Mouse (Mus musculus) liver, embryonic 11.5 days (tissue): ENCODE results near the gene Slc12a8. TPM values are rescaled to one million over a fixed set of nuclear protein-coding genes. Genes with fewer than 3 reads are reported as not detected.

ENCODE experiments used
- ATAC-seq: fragments of 200-750 bp; cut with Nextera tagmentation; replicated peaks from 2 replicates; pipeline ENCODE4 v1.8.0; 2017; ENCODE audit warnings: moderate number of reproducible peaks, mild to moderate bottlenecking, moderate TSS enrichment, moderate library complexity; ENCODE audit not compliant: low FRiP score
- DNase-seq: peaks from one replicate; pipeline ENCODE4 v3.0.0-alpha.2; 2017; ENCODE audit warnings: low spot score
- H3K27ac ChIP-seq: fragments of 300-500 bp; sonication (generic); 2 replicates; pipeline ENCODE4 v1.5.1; 2014; ENCODE audit warnings: mild to moderate bottlenecking, low read depth, low read length, control low read depth
- H3K27me3 ChIP-seq: fragments of 300-500 bp; sonication (generic); replicated peaks from 2 replicates; pipeline ENCODE4 v1.6.1; 2014; ENCODE audit warnings: low read length, mixed read lengths; ENCODE audit not compliant: control insufficient read depth, insufficient read depth
- H3K36me3 ChIP-seq: fragments of 300-500 bp; sonication (generic); 2 replicates; pipeline ENCODE4 v1.6.1; 2014; ENCODE audit warnings: mild to moderate bottlenecking, low read length, moderate library complexity, mixed read lengths; ENCODE audit not compliant: control insufficient read depth, insufficient read depth
- H3K4me1 ChIP-seq: fragments of 300-500 bp; sonication (generic); replicated peaks from 2 replicates; pipeline ENCODE4 v1.6.1; 2014; ENCODE audit warnings: low read length, mixed read lengths; ENCODE audit not compliant: control insufficient read depth, insufficient read depth
- H3K4me2 ChIP-seq: fragments of 300-500 bp; sonication (generic); 2 replicates; pipeline ENCODE4 v1.6.1; 2014; ENCODE audit warnings: mild to moderate bottlenecking, control low read depth, moderate library complexity
- H3K4me3 ChIP-seq: fragments of 300-500 bp; sonication (generic); 2 replicates; pipeline ENCODE4 v1.5.1; 2014; ENCODE audit warnings: low read depth, low read length, control low read depth
- H3K9ac ChIP-seq: fragments of 300-500 bp; sonication (generic); 2 replicates; pipeline ENCODE4 v1.6.1; 2014; ENCODE audit warnings: low read depth, low read length, control low read depth
- H3K9me3 ChIP-seq: fragments of 300-500 bp; sonication (generic); 2 replicates; pipeline ENCODE4 v1.6.1; 2016; ENCODE audit warnings: low read length, inconsistent platforms, mixed read lengths; ENCODE audit not compliant: control insufficient read depth
- WGBS: fragments of 180-500 bp; shearing (Covaris S2); extraction: QIAGEN DNeasy Blood & Tissue Kit; methylation state at CpG from one replicate; pipeline ENCODE4 v1.1.7; 2014; 5-methylcytosine and 5-hydroxymethylcytosine counted together
- polyA plus RNA-seq: library from polyadenylated mRNA; unstranded; fragments of >200 nt; fragmentation: Nextera tagmentation; extraction: Ambion mirVana; gene quantifications from 2 replicates; pipeline ENCODE4 v1.2.1, GENCODE M21; 2014

Slc12a8 gene
- polyA plus RNA-seq, 1 experiment from 2014 or later: 0.16 TPM

- Histone ChIP-seq H3K27ac (no peak overlapping the region), H3K4me2 (no peak overlapping the region), H3K9ac (no peak overlapping the region), H3K4me1 (no peaks in the 10 kb centered on the region), H3K27me3 (0 out of 2 replicates have a peak, but pooled peaks cover 2% of the 10 kb centered on the region), H3K36me3 (no peaks in the 10 kb centered on the region), H3K4me3 (no peak overlapping the region), H3K9me3 (no peaks in the 10 kb centered on the region; the same call in 1 of the 2 replicates)
- ATAC-seq: no peak
- 57% methylated on average over 8 of the region's 8 CpGs for WGBS
- no peak for DNase-seq
Observed at GRCm38 (mm10) chr16:33606691-33607532, 89.8 kb downstream of the Slc12a8 start.

GRCm38 (mm10) chr16:33609554-33609953 lies 92.4 kb downstream of the Slc12a8 start:
- no peaks in the 10 kb centered on the region for H3K9me3 ChIP-seq
- H3K27ac ChIP-seq: no peak overlapping the region
- no peaks in the 10 kb centered on the region for H3K36me3 ChIP-seq
- DNase-seq (no peak), ATAC-seq (no peak)
- no peak overlapping the region for H3K9ac ChIP-seq
- no peak overlapping the region for H3K4me2 ChIP-seq
- WGBS: 67% methylated on average over 2 of the region's 2 CpGs
- H3K4me1 ChIP-seq: no peaks in the 10 kb centered on the region
- H3K27me3 ChIP-seq: 0 out of 2 replicates have a peak, but pooled peaks cover 2% of the 10 kb centered on the region
- no peak overlapping the region for H3K4me3 ChIP-seq

GRCm38 (mm10) chr16:33610466-33610865 lies 93.3 kb downstream of the Slc12a8 start:
- H3K27ac ChIP-seq: no peak overlapping the region
- no peaks in the 10 kb centered on the region for H3K9me3 ChIP-seq
- H3K4me2 ChIP-seq: no peak overlapping the region
- no peaks in the 10 kb centered on the region for H3K36me3 ChIP-seq
- no peak overlapping the region for H3K9ac ChIP-seq
- ATAC-seq (no peak), DNase-seq (no peak)
- WGBS: 86% methylated on average over 7 of the region's 7 CpGs
- H3K4me1 ChIP-seq: no peaks in the 10 kb centered on the region
- H3K4me3 ChIP-seq: no peak overlapping the region
- 0 out of 2 replicates have a peak, but pooled peaks cover 2% of the 10 kb centered on the region for H3K27me3 ChIP-seq

- H3K4me2 ChIP-seq: no peak overlapping the region
- DNase-seq: no peak
- WGBS: 81% methylated on average over 8 of the region's 8 CpGs
- no peak overlapping the region for H3K27ac ChIP-seq
- no peak overlapping the region for H3K4me3 ChIP-seq
- no peak overlapping the region for H3K9ac ChIP-seq
- 0 out of 2 replicates have a peak, but pooled peaks cover 2% of the 10 kb centered on the region for H3K27me3 ChIP-seq
- no peaks in the 10 kb centered on the region for H3K4me1 ChIP-seq
- no peak for ATAC-seq
- no peaks in the 10 kb centered on the region for H3K9me3 ChIP-seq
- no peaks in the 10 kb centered on the region for H3K36me3 ChIP-seq
Observed at GRCm38 (mm10) chr16:33611291-33611690, 94.2 kb downstream of the Slc12a8 start.

- Histone ChIP-seq H3K27me3 (0 out of 2 replicates have a peak, but pooled peaks cover under 1% of the 10 kb centered on the region), H3K4me2 (no peak overlapping the region), H3K4me3 (no peak overlapping the region), H3K9ac (no peak overlapping the region), H3K36me3 (no peaks in the 10 kb centered on the region), H3K4me1 (no peaks in the 10 kb centered on the region), H3K27ac (no peak overlapping the region), H3K9me3 (no peaks in the 10 kb centered on the region)
- WGBS: 80% methylated on average over 6 of the region's 6 CpGs
- ATAC-seq (no peak), DNase-seq (no peak)
Observed at GRCm38 (mm10) chr16:33612056-33612770, 95.1 kb downstream of the Slc12a8 start.

- Histone ChIP-seq H3K4me1 (no peaks in the 10 kb centered on the region), H3K27me3 (no peaks in the 10 kb centered on the region), H3K4me3 (no peak overlapping the region), H3K9ac (no peak overlapping the region), H3K27ac (no peak overlapping the region), H3K36me3 (no peaks in the 10 kb centered on the region), H3K9me3 (no peaks in the 10 kb centered on the region), H3K4me2 (no peak overlapping the region)
- WGBS: 85% methylated on average over 3 of the region's 3 CpGs
- DNase-seq: no peak
- ATAC-seq: no peak
Observed at GRCm38 (mm10) chr16:33615986-33616385, 98.9 kb downstream of the Slc12a8 start.

GRCm38 (mm10) chr16:33621836-33622235 lies 104.7 kb downstream of the Slc12a8 start:
- H3K27me3 ChIP-seq: no peaks in the 10 kb centered on the region
- WGBS: 54% methylated on average over 3 of the region's 3 CpGs

GRCm38 (mm10) chr16:33624586-33624985 lies 107.5 kb downstream of the Slc12a8 start:
- H3K4me1 ChIP-seq: no peaks in the 10 kb centered on the region
- WGBS: 87% methylated on average over 9 of the region's 9 CpGs
- no peak overlapping the region for H3K27ac ChIP-seq
- no peak overlapping the region for H3K9ac ChIP-seq
- H3K36me3 ChIP-seq: no peaks in the 10 kb centered on the region
- no peak for ATAC-seq
- H3K4me3 ChIP-seq: no peak overlapping the region
- no peaks in the 10 kb centered on the region for H3K9me3 ChIP-seq
- H3K27me3 ChIP-seq: no peaks in the 10 kb centered on the region
- no peak for DNase-seq
- H3K4me2 ChIP-seq: no peak overlapping the region

More at GRCm38 (mm10) chr16:33621836-33622235, 104.7 kb downstream of the Slc12a8 start:
- no peaks in the 10 kb centered on the region for H3K4me1 ChIP-seq
- no peak overlapping the region for H3K4me2 ChIP-seq
- no peak overlapping the region for H3K4me3 ChIP-seq
- H3K36me3 ChIP-seq: no peaks in the 10 kb centered on the region
- DNase-seq (no peak), ATAC-seq (no peak)
- no peak overlapping the region for H3K27ac ChIP-seq
- H3K9me3 ChIP-seq: no peaks in the 10 kb centered on the region
- H3K9ac ChIP-seq: no peak overlapping the region
